Mouse (Mus musculus) ZHBTc4 (cell line): Measurements from ENCODE around the gene Scml4.
A peak's percentile ranks its signal among the peaks of the same experiment; 100 is the strongest.

ENCODE experiments used
- DNase-seq: peaks from one replicate; pipeline ENCODE4 v3.0.0-alpha.2; 2011; ENCODE audit warnings: low read depth, low spot score

The Scml4 gene

DNA sequence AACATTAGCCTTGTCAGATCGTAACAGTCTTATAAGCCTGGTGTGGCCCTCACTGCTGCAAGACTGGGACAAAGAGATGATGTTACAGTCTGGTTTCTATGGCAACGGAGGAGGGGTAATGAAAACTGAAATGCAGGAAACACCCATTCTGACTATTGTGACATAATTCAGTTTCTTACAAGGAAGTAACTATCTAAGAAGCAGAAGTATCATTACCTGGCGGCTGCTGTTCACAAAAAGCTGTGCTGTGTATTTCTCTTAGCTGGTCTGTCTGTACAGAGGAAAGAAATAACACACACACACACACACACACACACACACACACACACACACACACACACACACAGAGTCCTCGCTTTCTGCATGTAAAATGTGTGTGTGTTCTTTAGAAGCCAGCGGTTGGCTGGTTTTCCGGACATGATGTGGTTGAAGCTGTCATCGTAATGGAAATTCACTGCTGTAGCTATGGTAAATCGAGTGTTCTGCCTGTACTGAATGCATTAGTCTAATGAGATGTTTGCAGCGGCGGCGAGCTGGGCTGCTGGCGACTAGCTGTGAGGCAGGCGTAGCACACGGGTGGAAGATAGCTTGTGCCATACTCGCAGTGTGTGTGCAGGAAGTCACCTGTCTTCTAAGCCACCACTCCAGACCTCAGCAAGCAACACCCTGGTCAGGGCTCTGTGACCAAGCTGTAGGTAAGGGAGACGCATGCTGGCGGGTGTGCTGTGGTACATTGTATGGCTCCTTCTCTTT, at the start of gene Scml4:
Scml4 (plus strand) TSS at position 212 of the 753 bp plus-strand sequence.
- peak; percentile 56 for DNase-seq

DNA sequence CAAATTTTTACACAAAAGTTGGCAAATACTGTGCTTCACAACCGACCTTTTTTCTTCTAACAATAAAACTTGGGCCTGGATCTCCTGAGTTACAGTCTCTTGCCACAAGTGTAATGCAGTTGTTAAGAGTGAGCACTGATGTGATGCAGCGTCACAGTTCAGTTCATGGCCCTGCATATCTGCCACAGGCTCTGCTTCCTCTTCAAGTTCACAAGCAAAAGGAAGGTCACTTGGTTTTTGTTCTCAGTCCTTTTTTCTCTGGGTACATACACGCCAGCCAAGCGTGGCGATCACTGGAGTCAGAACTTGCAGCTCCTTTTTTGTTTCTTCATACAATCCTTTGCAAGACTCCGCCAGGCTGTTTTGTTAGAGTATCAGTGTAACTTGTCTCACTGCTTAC, 34.2 kb upstream of the Scml4 start:
- no peak for DNase-seq

DNA sequence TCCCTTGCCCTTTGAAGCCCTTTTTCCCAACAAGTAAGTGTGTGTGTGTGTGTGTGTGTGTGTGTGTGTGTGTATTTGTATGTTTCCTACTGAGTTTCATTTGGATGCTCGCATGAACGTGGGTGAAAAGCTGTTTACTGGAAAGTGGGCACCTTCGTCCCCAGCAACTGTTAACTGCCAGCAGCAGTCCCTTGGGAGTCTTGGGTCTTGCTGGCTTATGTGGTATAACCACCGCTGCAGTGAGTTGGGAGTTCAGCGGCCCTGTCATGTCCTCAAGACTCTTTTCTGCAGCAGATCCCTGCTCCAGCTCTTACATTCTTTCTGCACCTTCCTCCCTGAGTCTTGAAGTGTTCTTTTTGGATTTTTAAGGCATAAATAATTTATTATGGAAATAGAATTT, 33.0 kb upstream of the Scml4 start:
- DNase-seq: no peak

DNA sequence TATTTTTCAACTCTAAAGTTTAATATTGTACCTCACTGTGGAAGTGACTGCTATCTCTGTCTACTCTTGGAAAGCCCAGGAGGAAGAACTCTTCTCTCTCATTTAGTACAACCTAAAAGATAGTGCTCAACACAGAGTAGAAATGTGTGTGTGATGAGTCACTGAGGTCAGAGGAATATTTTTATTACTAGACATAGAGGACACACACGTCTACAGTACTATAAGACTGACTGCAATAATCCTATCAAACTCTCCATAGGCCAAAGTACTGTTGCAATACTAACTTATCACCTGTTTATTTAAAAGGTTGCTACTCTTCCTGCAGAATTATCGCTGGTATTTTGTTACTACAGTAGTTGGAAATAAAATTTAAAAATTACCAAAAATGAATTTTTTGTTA, 30.2 kb upstream of the Scml4 start:
- no peak for DNase-seq

DNA sequence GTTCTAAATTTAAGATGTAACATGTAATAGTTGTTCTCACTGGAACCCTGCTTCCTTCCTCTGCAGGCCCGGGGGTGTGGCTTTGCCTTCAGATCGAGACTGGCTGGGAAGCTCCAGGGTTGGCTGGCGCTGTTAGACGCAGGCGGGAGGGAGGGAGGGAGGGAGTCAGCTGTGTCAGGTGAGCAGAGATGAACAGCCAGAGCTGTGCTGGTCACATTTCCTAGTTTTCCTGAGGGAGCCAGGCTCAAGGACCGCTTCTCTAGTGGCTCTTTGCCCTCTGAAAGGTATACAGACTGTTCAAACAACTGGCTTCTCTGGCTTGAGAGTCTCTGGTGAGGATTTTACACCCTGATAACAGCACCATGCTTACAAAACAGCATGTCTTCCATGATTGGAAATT, 29.8 kb upstream of the Scml4 start:
- DNase-seq: peak; percentile 26

DNA sequence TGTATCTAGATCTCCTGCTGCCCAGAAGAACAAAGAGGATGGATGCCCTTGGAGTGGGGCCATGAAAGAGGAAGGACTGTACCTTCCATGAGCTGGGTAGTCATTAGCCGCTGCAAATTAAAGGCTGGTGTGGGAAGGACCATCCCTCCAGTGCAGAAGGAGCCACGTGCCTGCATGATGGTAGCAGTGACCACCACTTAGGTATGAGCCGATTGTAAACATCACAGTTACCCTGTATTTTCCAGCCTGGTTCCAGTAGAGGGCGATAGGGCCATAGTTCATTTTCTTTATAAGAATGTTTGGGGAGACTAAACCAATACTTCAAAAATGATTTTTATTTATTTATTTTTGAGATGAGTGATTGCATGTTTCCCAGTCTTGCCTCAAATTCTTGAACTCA, 27.5 kb upstream of the Scml4 start:
- DNase-seq: no peak

DNA sequence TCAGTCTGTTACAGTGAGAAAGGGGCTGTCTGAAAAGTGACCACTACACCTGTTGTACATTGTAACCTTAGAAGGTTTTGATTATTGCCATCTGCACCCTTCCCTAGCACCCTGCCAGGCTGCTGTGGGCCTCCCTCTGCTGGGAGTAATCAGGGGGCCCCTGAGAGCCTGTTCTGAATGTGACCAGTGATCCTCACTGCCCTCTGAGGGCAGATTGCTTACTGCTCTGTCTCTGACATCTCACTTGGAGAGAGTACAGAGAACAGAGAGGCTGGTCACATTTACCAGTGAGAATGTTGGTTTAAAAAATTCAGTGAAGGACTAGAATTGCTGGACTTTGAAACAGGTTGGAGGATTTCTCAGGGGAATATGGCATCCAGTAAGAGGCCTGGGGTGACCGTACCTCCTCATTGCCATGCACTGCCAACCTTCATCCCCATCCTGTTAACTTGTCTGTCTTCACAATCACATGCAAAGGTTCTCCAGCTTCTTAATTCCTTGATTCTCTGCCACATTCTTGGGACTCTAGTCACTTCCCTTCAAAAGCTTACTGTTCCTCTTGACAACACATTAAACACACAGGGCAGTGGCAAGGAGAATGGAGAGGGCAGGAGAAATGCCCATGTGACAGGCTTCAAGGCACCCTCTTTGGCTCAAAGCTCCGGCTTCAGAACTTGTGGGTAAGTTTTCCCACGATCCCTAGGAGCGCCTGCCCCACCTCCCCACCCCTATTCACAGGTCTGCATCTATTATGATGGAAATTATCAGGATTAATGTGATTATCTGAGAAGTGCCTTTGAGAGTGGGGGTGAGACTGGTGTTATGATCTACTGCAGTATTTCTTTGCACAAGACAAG, 26.1 kb upstream of the Scml4 start:
- no peak for DNase-seq

DNA sequence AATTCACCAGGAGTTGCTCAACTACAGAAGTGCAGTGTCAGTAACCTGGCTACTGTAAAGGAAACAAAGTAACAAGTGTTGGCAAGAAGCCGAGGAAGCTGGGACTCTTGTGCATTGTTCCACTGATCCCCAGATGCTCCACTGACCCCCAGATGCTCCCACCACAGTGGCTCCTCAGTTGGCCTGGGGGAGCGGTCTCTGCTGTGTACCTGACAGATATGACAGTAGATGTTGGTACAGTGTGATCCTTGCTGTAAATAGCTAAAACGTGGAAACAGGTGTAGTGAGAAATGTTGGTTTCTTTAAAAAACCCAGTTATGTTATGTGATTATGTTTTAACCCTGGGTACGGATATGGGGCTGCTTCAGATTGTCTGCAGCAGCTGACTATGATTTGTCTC, 22.1 kb upstream of the Scml4 start:
- DNase-seq: no peak

DNA sequence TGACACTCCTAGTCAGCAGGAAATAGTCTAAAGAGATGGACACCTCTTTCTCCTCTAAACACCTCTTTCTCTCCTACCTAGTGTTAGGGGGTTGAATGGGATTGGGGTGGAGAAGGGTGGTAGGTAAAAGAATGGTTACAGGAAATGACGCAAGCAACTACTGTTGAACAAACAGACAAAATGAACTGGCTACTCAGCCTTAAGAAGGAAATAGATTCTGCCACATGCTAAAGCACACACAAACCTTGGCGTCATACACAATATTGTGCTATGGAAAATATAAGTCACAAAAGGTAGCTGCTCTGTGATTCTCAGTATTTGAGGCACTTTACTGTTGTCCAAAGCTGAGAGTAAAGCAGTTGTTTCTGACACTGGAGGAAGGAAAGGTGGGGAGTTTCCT, 21.4 kb upstream of the Scml4 start:
- no peak for DNase-seq

DNA sequence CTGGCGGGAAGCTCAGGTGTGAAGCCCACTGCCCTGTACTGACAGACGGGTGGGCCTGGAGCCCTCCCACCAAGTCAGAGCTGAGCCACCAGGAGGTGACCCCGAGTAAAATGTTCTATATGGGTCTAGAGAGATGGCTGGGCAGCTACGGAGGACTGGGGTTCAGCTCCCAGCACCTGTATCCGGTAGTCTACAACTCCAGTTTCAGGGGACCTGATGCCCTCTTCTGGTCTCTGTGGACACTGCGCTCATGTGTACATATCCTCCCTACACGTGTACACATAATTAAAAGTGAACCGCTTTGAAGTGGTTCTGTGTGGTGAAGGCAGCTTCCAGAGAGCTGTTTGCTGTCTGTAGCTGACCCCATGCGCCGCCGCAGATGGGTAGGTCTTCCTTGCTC, 20.1 kb upstream of the Scml4 start:
- peak; percentile 50 for DNase-seq

DNA sequence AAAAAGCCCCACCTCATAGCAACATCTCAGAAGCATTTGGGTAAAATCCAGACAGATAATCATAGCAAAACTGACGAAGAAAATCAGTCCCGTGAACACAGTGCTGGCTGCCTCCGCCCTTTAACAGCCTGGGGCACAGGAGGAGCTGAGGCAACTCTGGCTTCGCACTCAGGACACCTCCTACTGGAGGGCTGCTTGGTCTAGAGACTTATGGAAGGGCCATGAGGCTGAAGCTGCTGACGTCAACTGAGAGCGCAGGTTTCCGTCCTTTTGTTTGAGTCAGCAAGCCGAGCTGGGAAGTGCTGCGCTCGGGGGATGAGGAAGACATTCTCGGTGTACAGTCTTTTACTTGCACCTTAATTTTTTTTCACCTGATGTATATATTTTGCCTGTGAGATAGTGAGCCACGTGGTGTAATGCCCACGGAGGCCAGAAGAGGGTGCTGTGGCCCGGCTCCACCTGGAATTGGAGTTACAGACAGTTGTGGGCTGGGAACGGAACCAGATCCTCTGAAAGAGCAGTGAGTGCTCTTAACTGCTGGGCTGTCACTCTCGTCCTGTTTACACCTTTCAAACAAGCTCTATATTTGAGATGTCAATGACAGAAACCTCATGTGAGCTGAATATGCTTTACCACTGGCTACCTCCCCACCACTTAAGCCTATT, 18.5 kb upstream of the Scml4 start:
- peak; percentile 73 for DNase-seq

DNA sequence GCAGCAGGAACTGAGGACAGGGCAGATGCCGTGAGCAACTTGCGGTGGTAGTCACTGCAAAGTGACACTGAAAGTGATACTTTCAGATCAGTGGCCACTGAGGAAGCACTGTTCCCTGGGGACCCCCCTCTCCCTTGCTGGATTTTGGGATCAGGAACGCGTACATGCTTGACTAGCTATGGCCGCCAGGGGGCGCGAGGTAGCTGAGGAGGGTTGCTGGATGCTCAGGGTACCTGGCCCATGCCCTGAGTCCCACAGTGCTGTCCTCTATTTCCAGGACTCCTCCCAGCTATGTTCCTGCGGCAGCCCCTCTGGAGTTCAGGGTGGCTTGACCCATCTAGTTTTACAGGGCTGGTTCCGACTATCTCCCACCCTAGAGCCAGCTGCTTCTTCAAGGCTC, 17.8 kb upstream of the Scml4 start:
- peak; percentile 81 for DNase-seq

DNA sequence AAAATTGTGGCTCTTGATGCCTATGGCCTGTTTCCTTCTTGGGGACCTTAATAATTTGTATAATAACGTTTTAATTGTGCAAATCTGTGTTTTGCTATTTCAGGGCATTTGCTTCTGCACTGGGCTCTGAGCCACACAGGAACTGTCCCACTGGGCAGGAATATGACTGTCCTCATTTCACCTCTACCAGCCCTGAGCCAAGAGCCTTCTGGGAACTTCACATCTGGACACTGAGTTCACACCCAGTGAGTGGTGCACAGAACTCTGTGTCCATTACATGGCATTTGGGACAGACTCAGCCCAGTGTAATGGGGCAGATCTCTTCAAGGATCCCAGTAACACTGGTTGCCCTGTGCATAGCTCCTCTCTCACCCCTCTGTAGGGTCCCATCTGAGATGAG, 16.8 kb upstream of the Scml4 start:
- DNase-seq: no peak

DNA sequence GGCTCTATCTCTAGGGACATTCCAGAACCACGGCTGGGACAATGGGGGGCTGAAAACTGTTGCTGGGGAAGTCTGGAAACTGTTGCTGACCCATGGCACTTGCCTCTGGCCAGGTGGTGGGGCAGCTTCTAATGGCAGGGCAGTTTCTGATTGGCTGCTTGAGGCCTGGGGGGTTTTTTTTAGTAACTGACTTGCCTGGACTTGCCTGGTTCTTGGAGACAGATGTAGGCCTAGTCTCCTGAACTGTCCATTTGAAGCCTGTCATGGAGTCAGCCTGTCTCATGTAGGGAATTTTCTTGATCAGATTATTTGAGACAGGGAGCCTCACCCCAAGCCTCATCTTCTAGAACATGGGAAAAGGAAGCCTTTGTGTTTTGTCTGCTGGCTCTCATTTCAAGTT, 14.7 kb upstream of the Scml4 start:
- no peak for DNase-seq

DNA sequence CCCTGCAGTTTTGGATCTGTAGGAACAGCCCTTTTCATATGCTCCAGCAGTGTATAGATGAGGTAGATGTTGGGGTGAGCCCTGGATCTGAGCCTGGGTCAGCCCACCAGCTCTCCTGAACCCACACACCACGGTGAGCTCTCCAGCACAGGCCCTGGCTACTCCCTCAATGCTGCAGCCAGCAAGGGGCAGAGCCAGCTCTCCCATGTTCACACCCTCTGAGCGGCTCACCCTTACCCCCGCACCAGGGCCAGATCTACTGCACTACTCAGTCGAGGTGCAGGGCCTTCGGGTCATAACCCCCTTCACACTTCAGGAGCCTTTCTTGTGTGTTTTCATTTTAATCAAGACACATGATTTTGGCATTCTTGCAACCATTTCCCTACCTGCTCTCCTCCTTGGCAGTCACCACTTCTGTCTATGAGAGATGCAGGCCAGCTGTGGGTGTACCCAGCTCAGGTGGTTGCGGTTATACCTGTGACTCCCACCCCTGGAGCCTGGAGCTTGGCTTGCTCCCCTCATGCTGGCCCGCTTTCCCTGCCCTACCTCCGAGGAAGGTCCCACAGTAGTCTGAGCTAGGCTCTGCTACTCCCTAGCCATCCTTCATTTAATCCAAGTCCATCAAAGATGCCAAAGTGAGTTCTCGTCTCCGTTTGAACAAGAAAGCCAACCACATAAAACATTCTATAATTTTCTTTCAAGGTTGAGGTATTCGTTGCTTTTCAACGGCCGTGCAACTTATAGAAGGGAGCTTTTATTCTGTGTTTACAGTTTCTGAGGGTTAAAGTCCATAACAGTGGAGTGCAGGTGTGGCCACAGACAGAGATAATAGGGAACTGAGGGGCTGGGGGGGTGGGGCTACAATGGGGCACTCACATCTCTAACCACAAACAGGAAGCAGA, 11.7 kb upstream of the Scml4 start:
- no peak for DNase-seq

DNA sequence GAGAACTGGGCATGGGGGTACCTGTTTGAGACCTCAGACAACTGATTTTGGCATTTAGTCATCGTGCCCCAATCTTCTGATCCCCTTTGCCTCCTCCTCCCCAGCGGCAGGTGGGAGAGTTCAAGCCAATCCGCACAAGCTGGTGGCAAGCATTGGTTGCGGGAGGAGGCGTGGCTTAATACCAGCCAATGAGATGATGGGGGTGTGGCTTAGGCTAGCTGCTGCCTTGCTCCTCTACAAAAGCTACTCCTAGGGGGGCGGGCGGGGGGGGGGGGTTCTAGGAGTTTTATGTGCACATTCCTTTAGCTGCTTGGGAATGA, 11.1 kb upstream of the Scml4 start:
- peak; percentile 84 for DNase-seq

DNA sequence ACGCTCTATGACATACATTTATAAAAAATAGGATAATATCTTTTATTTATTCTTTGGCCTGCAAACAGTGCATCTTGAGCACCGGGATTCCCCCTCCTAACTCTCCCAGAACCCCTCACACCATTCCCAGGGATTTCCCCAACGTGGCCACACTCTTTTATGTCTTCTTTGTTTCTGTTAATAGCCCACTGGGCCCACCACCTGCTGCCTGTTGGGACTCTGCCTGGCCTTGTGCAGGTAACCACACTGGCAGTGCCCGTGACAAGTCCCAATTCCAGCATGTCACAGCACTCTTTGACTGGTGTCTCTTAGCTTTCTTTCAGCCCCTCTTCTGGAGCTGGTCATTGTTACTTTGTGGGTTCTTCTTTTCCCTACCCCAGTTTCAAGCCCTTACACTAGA, 5.3 kb upstream of the Scml4 start:
- no peak for DNase-seq

DNA sequence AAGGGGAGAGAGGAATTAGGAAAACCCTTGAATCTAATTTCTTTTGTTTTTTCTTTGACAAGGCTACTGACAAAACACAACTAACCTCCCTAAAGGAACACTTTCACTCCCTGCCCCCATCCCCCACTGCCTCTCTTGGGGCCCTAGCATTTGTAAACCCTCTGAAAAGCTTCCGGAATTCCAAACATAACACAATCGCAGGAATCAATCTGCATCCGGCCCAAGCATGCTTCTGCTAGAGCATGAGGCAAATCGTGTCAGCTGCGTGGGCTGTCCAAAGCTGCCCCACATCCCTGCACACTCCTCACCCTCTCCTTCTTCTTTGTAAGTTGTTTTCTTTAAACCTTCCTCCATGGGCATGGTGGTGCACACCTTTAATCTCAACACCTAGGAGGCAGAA, 4.9 kb upstream of the Scml4 start:
- DNase-seq: no peak

DNA sequence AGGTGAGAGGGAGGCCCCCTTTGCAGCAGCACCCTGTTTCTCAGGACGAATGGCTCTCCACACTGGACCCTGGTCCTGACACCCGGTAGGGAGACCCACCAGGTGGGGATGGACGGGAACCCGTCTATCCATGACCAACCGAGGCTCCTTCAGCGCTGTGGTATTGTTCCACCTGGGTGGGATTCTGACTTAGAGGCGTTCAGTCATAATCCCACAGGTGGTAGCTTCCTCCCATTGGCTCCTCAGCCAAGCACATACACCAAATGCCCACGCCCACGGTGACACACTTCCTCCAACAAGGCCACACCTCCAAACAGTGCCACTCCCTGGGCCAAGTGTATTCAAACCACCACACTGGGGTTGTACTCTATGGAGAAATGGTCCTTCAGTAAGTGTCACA, 3.6 kb upstream of the Scml4 start:
- no peak for DNase-seq

DNA sequence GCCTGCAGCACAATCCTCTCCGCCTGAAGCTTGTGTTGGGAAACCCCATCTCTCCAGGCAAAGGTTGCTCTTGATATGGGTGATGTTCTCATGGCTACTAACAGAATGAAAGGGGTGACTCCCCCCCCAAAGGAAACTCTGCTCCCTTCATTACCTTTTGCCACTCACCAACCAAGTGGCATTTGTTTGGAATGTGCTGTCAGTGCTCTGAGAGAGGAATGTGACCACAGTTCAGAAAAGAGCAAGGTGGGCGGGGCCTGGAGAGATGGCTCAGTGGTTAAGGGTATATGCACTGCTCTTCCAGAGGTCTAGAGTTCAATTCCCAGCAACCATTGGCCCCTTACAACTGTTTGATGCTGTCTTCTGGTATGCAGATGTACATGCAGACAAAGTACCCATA, 3.1 kb upstream of the Scml4 start:
- no peak for DNase-seq

DNA sequence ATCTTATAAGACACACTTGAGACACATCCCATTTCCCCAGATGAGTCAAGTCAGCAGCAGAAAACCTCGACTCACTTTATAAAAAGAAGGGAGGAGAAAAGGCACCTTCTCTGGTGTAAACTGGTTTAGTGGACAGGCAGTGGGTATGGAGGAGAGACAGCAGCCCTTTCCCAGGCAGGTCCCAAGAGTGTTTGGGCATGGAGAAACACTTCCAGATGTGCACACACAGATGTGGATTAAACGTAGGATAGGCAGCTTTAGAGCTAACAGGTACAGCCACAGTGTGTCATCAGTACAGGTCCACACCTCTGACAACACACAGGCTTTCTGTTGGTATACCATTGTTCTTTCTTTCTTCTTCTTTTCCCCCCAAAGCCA, 400 bp upstream of the Scml4 start:
- DNase-seq: no peak

DNA sequence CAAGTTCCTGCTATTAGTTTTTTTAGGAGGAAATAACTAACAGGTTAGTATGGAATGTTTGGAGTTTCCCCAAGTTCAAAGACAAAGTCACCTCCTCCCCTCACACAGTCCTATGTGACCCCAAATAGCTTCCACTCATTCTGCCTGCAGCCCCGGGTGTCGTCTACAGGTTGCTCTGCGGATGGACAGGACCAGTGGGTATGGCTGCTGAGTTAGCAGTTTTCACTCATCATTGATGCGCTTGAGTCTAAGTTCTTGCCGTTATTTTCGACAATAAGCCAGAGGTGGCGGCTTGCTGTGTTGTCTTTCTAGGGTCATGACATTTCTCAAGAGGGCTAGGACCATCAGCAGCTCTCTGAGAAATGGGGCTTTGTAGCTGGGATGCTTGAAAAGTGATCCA, 1.3 kb downstream of the Scml4 start:
- DNase-seq: no peak
